In genomic region chr2:157471292-157471691, GRCm38 (mm10) we compare ENCODE assay signal across 9 mouse cellular contexts. TPM values are rescaled to one million over a fixed set of nuclear protein-coding genes. Genes with fewer than 3 reads are reported as not detected.
DNase-seq lines count a peak whose midpoint lies in the region; ATAC-seq lines count a peak whose summit lies in the region.
"Had no signal": no experiment of that assay in that cellular context is flagged by ENCODE, and none has a peak within 500 bp of the region (broad histone marks: within the 10 kb centered on the region; RNA-seq: fewer than 3 reads in every experiment).

No protein-coding gene starts in this region.

- DNase-seq in adrenal gland, adult 2 months, result peak; percentile 34
- no peak for DNase-seq in adrenal gland, postnatal 4 days (ENCODE audit: low spot score in 2 of 2)
- DNase-seq in left cerebral cortex, postnatal 4 days, result peak; percentile 55
- no peak for DNase-seq in left cerebral cortex, adult 11 months (ENCODE audit: low spot score)
- no peak for DNase-seq in hindbrain, embryonic 14.5 days (ENCODE audit: low spot score)
- no peak for DNase-seq in thymus, postnatal 25 days
- DNase-seq in cerebellum, adult 11 months, result no peak
- DNase-seq: right cerebral cortex, postnatal 14 days had no signal

- H3K27ac ChIP-seq in hindbrain, embryonic 14.5 days, result peak overlapping the region; percentile 16; the same call in 1 of the 2 replicates
- H3K27ac ChIP-seq in midbrain, embryonic 15.5 days, result peak overlapping the region; percentile 27; the same call in 1 of the 2 replicates

- intact Hi-C loops in left cerebral cortex, postnatal 4 days (cut with DNase I), result no loop called here

- H3K36me3 ChIP-seq in hindbrain, embryonic 14.5 days (replicated peaks; ENCODE audit: control insufficient read depth, insufficient read depth), result peaks cover 53% of the 10 kb centered on the region
- peaks cover 34% of the 10 kb centered on the region for H3K36me3 ChIP-seq in midbrain, embryonic 15.5 days (replicated peaks)

- no peak for ATAC-seq in hindbrain, embryonic 14.5 days (ENCODE audit: low FRiP score)
- no peak for ATAC-seq in midbrain, embryonic 15.5 days (replicated peaks)

- H3K4me2 ChIP-seq in hindbrain, embryonic 14.5 days (replicated peaks), result no peak overlapping the region
- H3K4me2 ChIP-seq in midbrain, embryonic 15.5 days, result no peak overlapping the region

- H3K4me1 ChIP-seq in hindbrain, embryonic 14.5 days (replicated peaks; ENCODE audit: control insufficient read depth, insufficient read depth, low read length), result peaks cover 43% of the 10 kb centered on the region
- H3K4me1 ChIP-seq in midbrain, embryonic 15.5 days, result peaks cover 44% of the 10 kb centered on the region

- H3K9me3 ChIP-seq in hindbrain, embryonic 14.5 days (ENCODE audit: control insufficient read depth, low read length), result no peaks in the 10 kb centered on the region
- H3K9me3 ChIP-seq in midbrain, embryonic 15.5 days, result no peaks in the 10 kb centered on the region

- H3K27me3 ChIP-seq in hindbrain, embryonic 14.5 days (ENCODE audit: control insufficient read depth, insufficient read depth, low read length), result no peaks in the 10 kb centered on the region
- no peaks in the 10 kb centered on the region for H3K27me3 ChIP-seq in midbrain, embryonic 15.5 days (replicated peaks)

- H3K4me3 ChIP-seq in hindbrain, embryonic 14.5 days (replicated peaks; ENCODE audit: low read length), result no peak overlapping the region
- H3K4me3 ChIP-seq in midbrain, embryonic 15.5 days, result no peak overlapping the region

- 0 out of 2 replicates have a peak overlapping the region, but pooled peaks have one; percentile 35 for H3K9ac ChIP-seq in hindbrain, embryonic 14.5 days
- H3K9ac ChIP-seq in midbrain, embryonic 15.5 days, result no peak overlapping the region

- WGBS in hindbrain, embryonic 14.5 days, result 68% methylated on average over 7 of the region's 7 CpGs
- 75% methylated on average over 7 of the region's 7 CpGs for WGBS in midbrain, embryonic 15.5 days

RNA-seq across cellular contexts. Expression of gene Src, which starts 53.0 kb away (rescaled TPM):
- total RNA-seq in adrenal gland, adult 2 months (2021), result 10 to 100 TPM; 12.6 to 22.7 TPM
- 28.4 and 29.4 TPM in 2 replicates for polyA plus RNA-seq in adrenal gland, adult 2 months (2012; rRNA removed)
- 10 to 100 TPM; 34.0 to 36.7 TPM for total RNA-seq in adrenal gland, postnatal 4 days (2021)
- total RNA-seq in left cerebral cortex, postnatal 4 days (2021), result 10 to 100 TPM; 92.0 to 94.5 TPM
- polyA plus RNA-seq in hindbrain, embryonic 14.5 days (2014; fragmentation: Nextera tagmentation; extraction: Ambion mirVana), result 24.8 and 30.1 TPM in 2 replicates
- 40.3 and 43.2 TPM in 2 replicates for polyA plus RNA-seq in midbrain, embryonic 15.5 days (2015; fragmentation: Nextera tagmentation; extraction: Ambion mirVana)

Comparison
In these comparisons a context has a peak if more than half of its experiments do, and no peak if none do; other contexts are left out.
1. DNase-seq: peak in adrenal gland, adult 2 months (single experiment) and left cerebral cortex, postnatal 4 days (single experiment); none in adrenal gland, postnatal 4 days (0 of 2), left cerebral cortex, adult 11 months (single experiment), hindbrain, embryonic 14.5 days (single experiment), thymus, postnatal 25 days (single experiment) and cerebellum, adult 11 months (single experiment).